ENCODE assay signal across 8 mouse cellular contexts in genomic region chr10:78069101-78070011, GRCm38 (mm10). TPM values are rescaled to one million over a fixed set of nuclear protein-coding genes. Genes with fewer than 3 reads are reported as not detected.
A peak's percentile ranks its signal among the peaks of the same experiment; 100 is the strongest.
DNase-seq lines count a peak whose midpoint lies in the region; ATAC-seq lines count a peak whose summit lies in the region.

Icosl (plus strand) TSS chr10:78069302.

- under 1% methylated on average over 65 of the region's 66 CpGs for WGBS in hindbrain, embryonic 15.5 days

- peak within 1 kb of the TSS; percentile 70 for H3K4me3 ChIP-seq in hindbrain, embryonic 15.5 days

- peak; percentile 84 for DNase-seq in R1 (ENCODE audit: low read depth, low spot score)
- DNase-seq in cerebellum, postnatal 10 days: peak; percentile 82 to 88
- DNase-seq in gastrocnemius, adult 8-10 months (ENCODE audit: low spot score in 2 of 2): peak; percentile 48 to 63
- peak; percentile 50 to 54 for DNase-seq in layer of hippocampus, postnatal 36 days
- peak; percentile 83 to 85 for DNase-seq in lung, postnatal 4 days
- DNase-seq in retina, embryonic 14.5 days (ENCODE audit: low spot score): peak; percentile 77
- peak; percentile 72 to 82 for DNase-seq in urinary bladder, adult 18-20 months (ENCODE audit: low spot score in 2 of 2)

- ATAC-seq in hindbrain, embryonic 15.5 days (ENCODE audit: low FRiP score, low read depth): peak; percentile 88

- H3K4me2 ChIP-seq in hindbrain, embryonic 15.5 days: peak within 1 kb of the TSS; percentile 100

- peaks cover 19% of the 10 kb centered on the region for H3K27me3 ChIP-seq in hindbrain, embryonic 15.5 days

- no peaks in the 10 kb centered on the region for H3K36me3 ChIP-seq in hindbrain, embryonic 15.5 days

- H3K9ac ChIP-seq in hindbrain, embryonic 15.5 days: peak within 1 kb of the TSS; percentile 54

- H3K27ac ChIP-seq in hindbrain, embryonic 15.5 days (replicated peaks): no peak within 1 kb of the TSS

- peaks cover 16% of the 10 kb centered on the region for H3K4me1 ChIP-seq in hindbrain, embryonic 15.5 days (replicated peaks)

- no peaks in the 10 kb centered on the region for H3K9me3 ChIP-seq in hindbrain, embryonic 15.5 days

RNA-seq across cellular contexts. Expression of gene Icosl, which starts in this region (rescaled TPM):
- total RNA-seq in gastrocnemius, adult 8-10 months (2022): 1 to 10 TPM; 1.0 to 1.6 (median 1.3) TPM
- 0.71 and 0.96 TPM in 2 replicates for polyA plus RNA-seq in hindbrain, embryonic 15.5 days (2015; fragmentation: Nextera tagmentation; extraction: Ambion mirVana)
- total RNA-seq in layer of hippocampus, postnatal 36 days (2021): 1 to 10 TPM; 8.0 to 8.4 TPM

Comparison
In these comparisons a context has a peak if more than half of its experiments do, and no peak if none do; other contexts are left out.
1. Peak in ATAC-seq, H3K4me3 ChIP-seq, H3K9ac ChIP-seq and H3K4me2 ChIP-seq in hindbrain, embryonic 15.5 days; RNA of the gene not detected or under 1 TPM.